ENCODE assay signal across 24 mouse cellular contexts in the genomic region with DNA sequence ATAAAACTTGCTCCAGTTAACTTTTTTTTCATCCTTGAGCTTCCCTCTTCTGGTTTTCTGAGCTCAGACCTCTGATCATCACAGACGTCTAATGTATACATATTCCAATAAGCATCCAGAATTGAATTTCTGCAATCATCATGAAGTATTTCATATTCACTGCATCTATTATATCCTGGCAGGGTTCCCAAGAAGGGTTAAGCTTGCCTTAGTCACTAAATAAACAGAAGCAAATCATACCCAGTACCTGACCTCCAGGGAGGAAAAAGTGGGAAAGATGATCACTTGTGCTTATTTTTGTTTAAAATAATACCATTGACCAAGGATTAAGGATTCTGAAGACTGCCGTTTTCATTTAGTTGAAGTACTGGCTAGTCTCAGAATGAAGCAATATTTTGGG.
DNase-seq lines count a peak whose midpoint lies in the region; ATAC-seq and TF ChIP-seq lines count a peak whose summit lies in the region.
"Had no signal": no experiment of that assay in that cellular context is flagged by ENCODE, and none has a peak within 500 bp of the region (broad histone marks: within the 10 kb centered on the region; RNA-seq: fewer than 3 reads in every experiment).

No protein-coding gene starts in this region.

- 0 out of 2 replicates have a peak, but pooled peaks cover 2% of the 10 kb centered on the region for H3K4me1 ChIP-seq in lung, embryonic 14.5 days (ENCODE audit: insufficient read depth)
- H3K4me1 ChIP-seq: embryonic facial prominence, embryonic 12.5 days; embryonic facial prominence, embryonic 15.5 days; forebrain, embryonic 10.5 days; forebrain, embryonic 12.5 days had no signal

- no peak overlapping the region for H3K27ac ChIP-seq in lung, embryonic 14.5 days (ENCODE audit: low read depth)
- H3K27ac ChIP-seq: embryonic facial prominence, embryonic 12.5 days; embryonic facial prominence, embryonic 15.5 days; forebrain, embryonic 10.5 days; forebrain, embryonic 12.5 days had no signal

- no peaks in the 10 kb centered on the region for H3K9me3 ChIP-seq in lung, embryonic 14.5 days (ENCODE audit: low read depth, low read length)
- H3K9me3 ChIP-seq: embryonic facial prominence, embryonic 12.5 days; embryonic facial prominence, embryonic 15.5 days; forebrain, embryonic 10.5 days; forebrain, embryonic 12.5 days had no signal

- TF ChIP-seq CTCF in lung, embryonic 14.5 days (IDR thresholded peaks at IDR 0.05; ENCODE audit: low read depth), result no peak
- no peak for TF ChIP-seq CTCF in C2C12 (IDR thresholded peaks at IDR 0.05; ENCODE audit: control insufficient read depth, insufficient read depth, insufficient read length)

- no peaks in the 10 kb centered on the region for H3K79me2 ChIP-seq in C2C12 (ENCODE audit: control insufficient read depth, insufficient read depth)

- no peak overlapping the region for H3ac ChIP-seq in C2C12 (ENCODE audit: control insufficient read depth, insufficient read length, low read depth)

- H3K36me3 ChIP-seq in lung, embryonic 14.5 days (ENCODE audit: insufficient read depth), result no peaks in the 10 kb centered on the region
- no peaks in the 10 kb centered on the region for H3K36me3 ChIP-seq in C2C12 (ENCODE audit: control insufficient read depth, insufficient read depth)
- H3K36me3 ChIP-seq: embryonic facial prominence, embryonic 12.5 days; embryonic facial prominence, embryonic 15.5 days; forebrain, embryonic 10.5 days; forebrain, embryonic 12.5 days had no signal

- H3K4me3 ChIP-seq in lung, embryonic 14.5 days (ENCODE audit: low read depth, low read length), result no peak overlapping the region
- no peak overlapping the region for H3K4me3 ChIP-seq in C2C12 (ENCODE audit: insufficient read depth, poor library complexity, severe bottlenecking)
- H3K4me3 ChIP-seq: embryonic facial prominence, embryonic 12.5 days; embryonic facial prominence, embryonic 15.5 days; erythroblast, embryonic 14.5 days; forebrain, embryonic 10.5 days; forebrain, embryonic 12.5 days had no signal

- no peak overlapping the region for H3K4me2 ChIP-seq in lung, embryonic 14.5 days
- H3K4me2 ChIP-seq: embryonic facial prominence, embryonic 12.5 days; embryonic facial prominence, embryonic 15.5 days; forebrain, embryonic 12.5 days had no signal

- 32% methylated on average over 2 of the region's 2 CpGs for WGBS in lung, embryonic 14.5 days

- H3K9ac ChIP-seq in lung, embryonic 14.5 days, result no peak overlapping the region
- H3K9ac ChIP-seq: embryonic facial prominence, embryonic 12.5 days; embryonic facial prominence, embryonic 15.5 days; forebrain, embryonic 12.5 days had no signal

- peak; percentile 38 for DNase-seq in lung, embryonic 14.5 days
- no peak for DNase-seq in lung, postnatal 25 days (ENCODE audit: low spot score)
- no peak for DNase-seq in cerebellum, adult 9-10 months
- DNase-seq in retina, postnatal 1 day, result no peak
- DNase-seq: adrenal gland, adult 8-10 months; adrenal gland, postnatal 14 days; adrenal gland, postnatal 36 days; B cell, adult 2 months; cerebellum, adult 11-12 months; cerebellum, adult 2 months; cerebellum, adult 9-11 months; cerebellum, postnatal 14 days; cerebellum, postnatal 36 days; embryo, embryonic 11 days had no signal

- H3K79me3 ChIP-seq in C2C12 (ENCODE audit: low read depth), result no peaks in the 10 kb centered on the region

- ATAC-seq in lung, embryonic 14.5 days (ENCODE audit: insufficient read depth), result no peak
- ATAC-seq: activated CD4-positive, CD25-positive, alpha-beta regulatory T cell, adult 4 months; forebrain, embryonic 14.5 days; forebrain, embryonic 16.5 days; Patski had no signal

- H3K27me3 ChIP-seq in lung, embryonic 14.5 days (ENCODE audit: insufficient read depth, low read length), result no peaks in the 10 kb centered on the region
- H3K27me3 ChIP-seq in C2C12 (ENCODE audit: control insufficient read depth, insufficient read depth, insufficient read length), result no peaks in the 10 kb centered on the region
- H3K27me3 ChIP-seq: embryonic facial prominence, embryonic 12.5 days; embryonic facial prominence, embryonic 15.5 days; forebrain, embryonic 12.5 days; Patski had no signal

TF ChIP-seq in C2C12, 6 proteins besides CTCF, POLR2A, EP300 and RAD21:
- peak; percentile 9 for TF ChIP-seq CEBPB (IDR thresholded peaks at IDR 0.05; ENCODE audit: low read depth)
- TF ChIP-seq MYOD1 (IDR thresholded peaks at IDR 0.05; ENCODE audit: control insufficient read depth, insufficient read length, low read depth), result no peak
- no peak for TF ChIP-seq MAX (IDR thresholded peaks at IDR 0.05)
- TF ChIP-seq FOSL1 (IDR thresholded peaks at IDR 0.05; ENCODE audit: insufficient read depth, low read length, poor library complexity, severe bottlenecking), result peak; percentile 53
- TF ChIP-seq MYOG (IDR thresholded peaks at IDR 0.05; ENCODE audit: control insufficient read depth, extremely low read depth, insufficient read length), result no peak
- TF ChIP-seq USF1 (IDR thresholded peaks at IDR 0.05; ENCODE audit: low read depth), result no peak
